Mouse (Mus musculus) testis, adult 2 months (tissue): ENCODE results near the gene Mettl14.

Experiments
- CTCF ChIP-seq: fragments of 200-500 bp; IDR thresholded peaks from 2 replicates; pipeline ENCODE4 v1.5.1; 2012; ENCODE audit warnings: low read depth, mild to moderate bottlenecking, inconsistent platforms, low read length, moderate library complexity; ENCODE audit not compliant: control insufficient read depth, insufficient read depth, insufficient replicate concordance
- POLR2A ChIP-seq: fragments of 200-500 bp; IDR thresholded peaks from 2 replicates; pipeline ENCODE4 v1.6.1; 2012; ENCODE audit warnings: low read depth, mild to moderate bottlenecking, inconsistent platforms, low read length, moderate library complexity; ENCODE audit not compliant: control insufficient read depth

DNA sequence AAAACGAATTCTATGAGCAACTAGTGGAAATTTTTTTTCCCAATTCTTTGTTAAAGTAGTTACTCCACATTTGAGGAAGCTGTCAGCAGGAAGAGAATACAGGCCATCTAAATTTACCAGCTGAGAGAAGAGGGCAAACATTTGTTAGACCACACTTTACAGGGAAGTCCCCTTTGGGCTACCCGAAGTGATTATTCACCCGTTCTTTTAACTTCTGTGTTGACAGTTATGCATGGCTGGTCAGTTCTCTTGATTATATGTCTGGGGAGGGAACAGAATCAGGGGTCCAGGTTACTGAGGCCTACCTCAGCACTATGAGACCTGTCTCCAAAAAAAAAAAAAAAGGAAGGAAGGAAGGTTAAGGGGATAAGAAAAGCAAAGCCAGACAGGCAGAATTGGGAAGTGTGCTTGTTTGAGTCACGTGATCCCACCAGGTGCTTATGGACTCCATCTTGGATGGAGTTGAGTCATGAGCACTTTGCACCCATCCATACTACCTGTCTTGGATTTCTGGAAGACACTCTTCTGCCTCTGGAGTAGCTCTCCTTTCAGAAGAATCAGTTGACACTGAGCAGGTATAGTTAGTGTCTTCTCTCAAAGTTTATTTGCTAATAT is 29.4 kb downstream of the Mettl14 start:
- no peak for TF ChIP-seq POLR2A
- TF ChIP-seq CTCF = no peak
